Mouse (Mus musculus) forebrain, embryonic 16.5 days (tissue): Measurements from ENCODE around the gene Piwil4. TPM values are rescaled to one million over a fixed set of nuclear protein-coding genes. Genes with fewer than 3 reads are reported as not detected.
A peak's percentile ranks its signal among the peaks of the same experiment; 100 is the strongest.
"Not testable (repeated sequence)": the region's sequence is repeated elsewhere in the genome, so short reads cannot be mapped to it uniquely, and the experiment has no call there.

Source experiments
- ATAC-seq: fragments of 200-750 bp; cut with Nextera tagmentation; 2 replicates; pipeline ENCODE4 v1.8.0; 2017; ENCODE audit warnings: mild to moderate bottlenecking, moderate library complexity
- H3K27ac ChIP-seq: fragments of 300-500 bp; sonication (generic); 2 replicates; pipeline ENCODE4 v1.5.1; 2014; ENCODE audit warnings: low read length, control low read depth
- H3K27me3 ChIP-seq: fragments of 300-500 bp; sonication (generic); replicated peaks from 2 replicates; pipeline ENCODE4 v1.6.1; 2014; ENCODE audit warnings: low read length; ENCODE audit not compliant: control insufficient read depth, insufficient read depth
- H3K36me3 ChIP-seq: fragments of 300-500 bp; sonication (generic); 2 replicates; pipeline ENCODE4 v1.6.1; 2014; ENCODE audit not compliant: control insufficient read depth, insufficient read depth
- H3K4me1 ChIP-seq: fragments of 300-500 bp; sonication (generic); replicated peaks from 2 replicates; pipeline ENCODE4 v1.6.1; 2014; ENCODE audit warnings: low read length; ENCODE audit not compliant: control insufficient read depth, insufficient read depth
- H3K4me2 ChIP-seq: fragments of 300-500 bp; sonication (generic); 2 replicates; pipeline ENCODE4 v1.6.1; 2014; ENCODE audit warnings: mild to moderate bottlenecking, low read length, control low read depth
- H3K4me3 ChIP-seq: fragments of 300-500 bp; sonication (generic); replicated peaks from 2 replicates; pipeline ENCODE4 v1.5.1; 2014; ENCODE audit warnings: mild to moderate bottlenecking, low read length, control low read depth
- H3K9ac ChIP-seq: fragments of 300-500 bp; sonication (generic); replicated peaks from 2 replicates; pipeline ENCODE4 v1.6.1; 2014; ENCODE audit warnings: low read depth, low read length, control low read depth
- H3K9me3 ChIP-seq: fragments of 300-500 bp; sonication (generic); 2 replicates; pipeline ENCODE4 v1.6.1; 2016; ENCODE audit warnings: low read length; ENCODE audit not compliant: control insufficient read depth
- WGBS: fragments of 180-500 bp; shearing (Covaris S2); extraction: QIAGEN DNeasy Blood & Tissue Kit; methylation state at CpG from one replicate; pipeline ENCODE4 v1.1.7; 2014; 5-methylcytosine and 5-hydroxymethylcytosine counted together
- polyA plus RNA-seq: library from polyadenylated mRNA; unstranded; fragments of >200 nt; fragmentation: Nextera tagmentation; extraction: Ambion mirVana; gene quantifications from 2 replicates; pipeline ENCODE4 v1.2.1, GENCODE M21; 2015

The Piwil4 gene
- polyA plus RNA-seq, 1 experiment from 2014 or later, result 0.06 TPM

DNA sequence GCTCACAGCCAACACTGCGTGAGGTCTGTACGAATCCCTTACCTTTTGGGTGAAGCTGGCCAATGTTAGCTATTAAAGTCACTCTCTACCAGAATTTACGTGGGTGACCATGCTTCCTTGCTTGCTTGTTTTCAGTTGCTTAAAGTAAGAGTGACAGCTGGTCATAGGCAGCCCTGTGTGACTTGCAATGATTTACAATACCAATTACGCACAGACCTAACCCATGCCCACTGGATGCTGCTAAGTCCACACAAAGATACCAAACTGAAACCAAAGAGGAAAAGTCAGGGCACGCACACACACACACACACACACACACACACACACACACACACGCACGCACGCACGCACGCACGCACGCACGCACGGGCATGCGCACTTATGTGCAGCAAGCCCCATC lies 25.3 kb downstream of the Piwil4 start:
- H3K36me3 ChIP-seq, result no peaks in the 10 kb centered on the region
- no peaks in the 10 kb centered on the region for H3K4me1 ChIP-seq
- WGBS, result 85% methylated on average over 15 of the region's 15 CpGs
- H3K4me2 ChIP-seq, result no peak overlapping the region
- no peak overlapping the region for H3K27ac ChIP-seq
- no peaks in the 10 kb centered on the region for H3K9me3 ChIP-seq
- no peak overlapping the region for H3K9ac ChIP-seq
- no peak for ATAC-seq
- no peak overlapping the region for H3K4me3 ChIP-seq
- no peaks in the 10 kb centered on the region for H3K27me3 ChIP-seq

GRCm38 (mm10) chr9:14710910-14711309 lies 29.6 kb downstream of the Piwil4 start:
- H3K9ac ChIP-seq, result no peak overlapping the region
- no peaks in the 10 kb centered on the region for H3K27me3 ChIP-seq
- no peak for ATAC-seq
- H3K36me3 ChIP-seq, result no peaks in the 10 kb centered on the region
- 87% methylated on average over 3 of the region's 3 CpGs for WGBS
- H3K4me3 ChIP-seq, result no peak overlapping the region
- no peak overlapping the region for H3K4me2 ChIP-seq
- no peaks in the 10 kb centered on the region for H3K4me1 ChIP-seq
- no peak overlapping the region for H3K27ac ChIP-seq
- no peaks in the 10 kb centered on the region for H3K9me3 ChIP-seq

DNA sequence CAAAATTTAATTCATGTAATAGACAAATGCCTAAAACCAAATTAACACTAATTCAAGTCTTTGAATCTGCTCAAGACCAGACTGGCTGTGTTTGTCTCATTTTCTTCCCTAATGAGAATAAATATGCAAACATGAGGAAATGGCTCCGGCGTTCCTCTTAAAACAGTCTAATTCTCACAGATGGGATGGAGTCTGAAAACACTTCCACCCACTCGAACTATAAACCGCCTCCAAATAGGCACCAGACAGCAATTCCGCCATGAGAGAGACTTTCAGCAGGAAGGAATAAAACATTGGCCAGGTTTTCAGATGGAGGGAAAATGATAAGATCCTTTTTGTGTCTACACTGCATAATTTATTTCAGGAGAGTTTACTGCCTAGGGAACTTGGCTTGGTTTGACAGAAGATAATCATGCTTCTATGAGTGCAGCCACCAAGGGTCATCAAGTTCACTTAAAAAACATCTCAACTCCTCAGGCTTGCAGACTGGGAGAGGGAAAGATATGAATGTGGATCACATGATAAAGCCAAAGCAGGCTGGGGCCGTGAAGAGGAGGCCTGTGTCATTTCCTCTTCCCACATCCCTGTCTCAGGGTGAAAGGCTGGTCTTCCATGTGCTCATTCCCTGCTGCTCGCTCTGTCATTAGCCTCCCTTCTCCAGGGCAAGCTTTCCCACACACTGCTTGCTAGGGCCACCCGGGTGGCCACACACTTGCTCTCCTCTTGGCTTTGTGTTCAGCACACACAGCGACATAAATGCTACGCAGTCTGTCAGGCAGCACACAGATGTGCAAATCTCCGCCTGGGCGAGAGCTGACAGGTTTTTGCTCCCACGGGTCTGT lies 35.0 kb downstream of the Piwil4 start:
- Histone ChIP-seq H3K27ac (no peak overlapping the region), H3K9ac (no peak overlapping the region), H3K4me1 (no peaks in the 10 kb centered on the region; the same call in 1 of the 2 replicates), H3K9me3 (no peaks in the 10 kb centered on the region), H3K4me3 (no peak overlapping the region), H3K27me3 (no peaks in the 10 kb centered on the region), H3K4me2 (no peak overlapping the region), H3K36me3 (no peaks in the 10 kb centered on the region)
- ATAC-seq, result peak; percentile 72
- WGBS, result 61% methylated on average over 13 of the region's 13 CpGs

DNA sequence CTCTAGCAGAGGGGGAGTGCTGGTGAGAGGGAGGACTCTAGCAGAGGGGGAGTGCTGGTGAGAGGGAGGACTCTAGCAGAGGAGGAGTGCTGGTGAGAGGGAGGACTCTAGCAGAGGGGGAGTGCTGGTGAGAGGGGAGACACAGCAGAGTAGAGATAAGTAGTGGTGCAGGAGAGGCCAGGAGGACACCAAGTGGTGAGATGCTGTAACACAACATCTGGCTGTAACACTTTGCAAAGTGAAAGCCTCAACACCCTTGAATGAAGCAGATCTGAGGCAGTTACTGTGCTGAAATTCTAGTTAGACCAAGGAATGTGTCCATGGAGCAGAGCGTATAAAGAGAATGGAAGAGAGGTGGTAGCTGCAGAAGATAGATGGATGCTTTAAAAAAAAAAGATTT lies 39.7 kb downstream of the Piwil4 start:
- H3K9ac ChIP-seq, H3K27me3 ChIP-seq, ATAC-seq, H3K4me2 ChIP-seq, H3K36me3 ChIP-seq, H3K27ac ChIP-seq, H3K4me3 ChIP-seq, H3K9me3 ChIP-seq, H3K4me1 ChIP-seq: not testable (repeated sequence)
- WGBS, result 80% methylated on average over 1 of the region's 1 CpGs

DNA sequence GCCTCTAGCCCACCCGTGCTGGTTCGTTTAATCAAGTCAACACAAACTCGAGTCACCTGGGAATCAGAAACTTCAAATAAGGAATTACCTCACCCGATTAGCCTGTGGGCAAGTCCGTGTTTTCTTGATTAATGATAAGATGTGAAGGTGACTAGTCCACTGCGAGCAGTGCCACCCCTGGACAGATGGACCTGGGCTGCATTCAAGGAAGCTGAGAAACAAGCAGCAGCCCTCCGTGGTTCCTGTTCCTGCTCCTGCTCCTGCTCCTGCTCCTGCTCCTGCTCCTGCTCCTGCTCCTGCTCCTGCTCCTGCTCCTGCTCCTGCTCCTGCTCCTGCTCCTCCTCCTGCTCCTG lies 41.3 kb downstream of the Piwil4 start:
- H3K4me2 ChIP-seq, result no peak overlapping the region
- no peak overlapping the region for H3K4me3 ChIP-seq
- no peaks in the 10 kb centered on the region for H3K4me1 ChIP-seq
- no peak overlapping the region for H3K27ac ChIP-seq
- no peaks in the 10 kb centered on the region for H3K9me3 ChIP-seq
- 50% methylated on average over 7 of the region's 7 CpGs for WGBS
- H3K9ac ChIP-seq, result no peak overlapping the region
- H3K27me3 ChIP-seq, result no peaks in the 10 kb centered on the region
- no peak for ATAC-seq
- no peaks in the 10 kb centered on the region for H3K36me3 ChIP-seq

DNA sequence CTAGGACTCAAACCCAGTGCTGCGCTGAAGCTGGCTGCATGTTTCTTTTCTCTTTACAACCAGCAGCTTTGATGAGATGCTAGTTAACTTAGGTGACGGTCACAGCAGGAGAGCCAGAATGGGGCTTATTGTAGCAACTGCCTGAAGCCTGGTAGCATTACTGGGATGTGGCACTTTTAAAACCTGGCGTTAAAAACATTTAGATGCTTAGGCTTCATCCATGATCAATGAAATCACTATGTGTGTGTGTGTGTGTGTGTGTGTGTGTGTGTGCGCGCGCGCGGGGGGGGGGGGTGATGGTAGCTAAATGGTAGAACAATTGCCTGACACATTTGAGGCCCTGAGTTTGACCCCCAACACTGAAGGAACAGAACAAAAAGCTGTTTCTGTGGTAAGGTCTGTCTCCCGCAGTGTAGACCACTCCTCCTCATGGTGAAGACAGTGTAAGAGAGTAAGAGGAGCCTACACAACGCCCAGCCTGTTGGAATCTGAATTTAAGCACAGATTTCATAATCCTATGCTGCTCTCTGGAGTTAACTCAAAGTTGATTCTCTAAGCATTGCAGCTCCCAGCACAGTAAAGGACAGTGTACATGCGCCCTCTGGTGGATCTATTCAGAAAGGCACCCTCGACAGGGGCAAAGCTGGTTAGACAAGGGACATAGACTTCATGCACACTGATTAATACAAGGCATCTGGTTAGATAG lies 41.8 kb downstream of the Piwil4 start:
- peak; percentile 98 for ATAC-seq
- H3K27ac ChIP-seq, result no peak overlapping the region
- 48% methylated on average over 12 of the region's 12 CpGs for WGBS
- H3K4me3 ChIP-seq, result no peak overlapping the region
- H3K4me2 ChIP-seq, result no peak overlapping the region
- no peaks in the 10 kb centered on the region for H3K9me3 ChIP-seq
- no peaks in the 10 kb centered on the region for H3K27me3 ChIP-seq
- H3K9ac ChIP-seq, result no peak overlapping the region
- H3K36me3 ChIP-seq, result no peaks in the 10 kb centered on the region
- H3K4me1 ChIP-seq, result no peaks in the 10 kb centered on the region

DNA sequence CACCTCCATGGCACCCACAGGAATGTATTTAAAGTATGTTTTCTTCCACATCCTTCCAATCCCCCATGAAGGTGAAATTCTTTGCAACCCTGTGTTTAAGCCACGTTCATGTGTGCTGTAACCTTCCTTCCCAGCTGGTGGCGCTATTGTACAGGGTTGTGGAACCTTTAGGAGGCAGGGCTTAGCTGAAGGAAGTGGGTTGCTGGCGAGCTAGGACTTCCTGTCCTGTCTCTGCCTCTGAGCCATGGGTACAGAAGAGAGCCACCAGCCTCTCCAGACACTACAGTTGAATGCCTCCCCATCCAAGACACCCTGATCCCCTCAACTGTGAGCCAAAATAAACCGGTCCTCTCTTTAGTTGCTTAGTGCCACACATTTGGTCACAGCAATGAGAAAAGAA lies 42.6 kb downstream of the Piwil4 start:
- Histone ChIP-seq H3K9me3 (no peaks in the 10 kb centered on the region), H3K27me3 (no peaks in the 10 kb centered on the region), H3K9ac (no peak overlapping the region), H3K27ac (no peak overlapping the region), H3K4me2 (no peak overlapping the region), H3K4me3 (no peak overlapping the region), H3K4me1 (no peaks in the 10 kb centered on the region), H3K36me3 (no peaks in the 10 kb centered on the region)
- ATAC-seq, result no peak
- WGBS, result 67% methylated on average over 4 of the region's 4 CpGs

DNA sequence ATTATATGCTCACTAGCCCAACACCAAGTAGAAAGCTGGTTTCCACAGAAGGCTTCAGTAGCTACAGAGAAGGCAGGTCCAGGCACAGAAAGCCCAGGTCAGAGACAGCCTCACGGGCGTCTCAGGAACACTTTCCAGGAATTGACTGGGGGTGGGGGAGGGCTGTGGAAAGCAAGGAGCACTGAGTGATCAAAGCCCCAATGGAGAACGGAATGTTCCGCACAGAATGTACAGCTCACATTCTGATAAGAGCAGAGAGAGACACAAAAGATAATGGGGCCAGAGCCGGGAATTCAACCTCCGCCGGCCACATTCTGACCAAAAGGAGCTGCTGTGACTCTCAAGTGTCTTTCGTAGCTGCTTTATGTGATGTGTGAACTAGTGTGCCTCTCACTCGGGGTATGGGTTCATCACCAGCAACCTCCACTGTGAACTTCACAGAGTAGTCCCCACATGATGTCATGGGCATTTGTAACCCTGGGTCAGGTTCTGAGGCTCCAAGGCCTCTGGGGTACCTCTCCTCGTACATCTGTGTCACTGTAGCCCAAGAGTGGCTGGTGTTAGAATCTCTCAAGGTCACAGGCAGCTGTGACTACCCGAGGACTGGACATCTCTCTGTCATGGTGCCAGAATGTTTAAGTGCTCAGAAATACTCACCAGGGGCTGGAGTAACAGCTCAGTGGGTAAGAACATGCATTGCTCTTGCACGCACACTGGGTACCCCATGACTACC lies 51.0 kb downstream of the Piwil4 start:
- 74% methylated on average over 12 of the region's 12 CpGs for WGBS

DNA sequence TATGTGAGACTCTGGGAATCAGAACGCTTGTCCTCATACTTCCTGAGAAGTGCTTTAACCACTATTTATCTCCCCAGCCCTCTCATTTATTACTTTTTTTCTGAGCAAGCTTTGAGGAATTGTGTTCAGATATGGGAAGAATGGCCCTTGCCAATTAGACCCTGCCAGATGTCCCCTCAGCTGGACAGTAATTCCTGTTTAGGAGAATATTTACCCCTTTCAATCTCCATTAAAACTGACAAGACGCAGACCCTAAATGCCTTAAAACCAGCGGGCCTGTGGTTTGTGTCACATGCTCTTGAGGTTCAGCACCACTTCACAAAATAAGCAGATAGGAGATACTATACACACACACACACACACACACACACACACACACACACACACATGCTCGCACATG lies 56.2 kb downstream of the Piwil4 start:
- no peak overlapping the region for H3K27ac ChIP-seq
- no peaks in the 10 kb centered on the region for H3K27me3 ChIP-seq
- no peaks in the 10 kb centered on the region for H3K9me3 ChIP-seq
- H3K4me1 ChIP-seq, result no peaks in the 10 kb centered on the region
- no peak overlapping the region for H3K4me3 ChIP-seq
- no peak for ATAC-seq
- no peaks in the 10 kb centered on the region for H3K36me3 ChIP-seq
- no peak overlapping the region for H3K9ac ChIP-seq
- H3K4me2 ChIP-seq, result no peak overlapping the region
- 69% methylated on average over 4 of the region's 4 CpGs for WGBS

More for the DNA sequence above, 51.0 kb downstream of the Piwil4 start:
- H3K27ac ChIP-seq, result no peak overlapping the region
- H3K4me1 ChIP-seq, result no peaks in the 10 kb centered on the region
- no peak overlapping the region for H3K4me2 ChIP-seq
- no peaks in the 10 kb centered on the region for H3K9me3 ChIP-seq
- no peaks in the 10 kb centered on the region for H3K36me3 ChIP-seq
- H3K9ac ChIP-seq, result no peak overlapping the region
- H3K27me3 ChIP-seq, result no peaks in the 10 kb centered on the region
- H3K4me3 ChIP-seq, result no peak overlapping the region
- no peak for ATAC-seq
